Mouse (Mus musculus): ENCODE measurements at regions not wholly inside any gene's neighbourhood (a gene's known extent, or its start where the extent isn't known, plus 50 kb on each side); places are given as distances from the start of the nearest gene placed in this dataset.

DNA sequence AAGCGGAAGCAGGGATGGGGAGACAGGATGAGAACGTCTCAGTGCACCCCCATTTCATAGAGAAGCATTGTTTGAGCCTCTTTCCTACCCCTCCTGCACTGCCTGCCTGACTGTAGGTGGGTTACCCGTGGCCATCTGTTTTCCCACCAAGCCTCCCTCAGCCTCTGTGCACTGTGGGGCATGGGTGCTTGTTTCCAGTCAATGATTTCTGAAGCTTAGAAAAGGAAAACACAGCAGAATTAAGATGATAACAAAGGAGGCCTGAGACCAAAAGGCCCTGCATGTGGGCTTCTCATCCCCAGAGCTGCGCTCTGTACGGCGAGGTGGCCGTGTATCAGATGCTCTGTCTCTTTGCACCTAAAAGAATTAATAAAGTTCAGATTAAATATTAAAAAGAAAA lies 92.9 kb upstream of the Pabpc6 start:
- DNase-seq = no peak

DNA sequence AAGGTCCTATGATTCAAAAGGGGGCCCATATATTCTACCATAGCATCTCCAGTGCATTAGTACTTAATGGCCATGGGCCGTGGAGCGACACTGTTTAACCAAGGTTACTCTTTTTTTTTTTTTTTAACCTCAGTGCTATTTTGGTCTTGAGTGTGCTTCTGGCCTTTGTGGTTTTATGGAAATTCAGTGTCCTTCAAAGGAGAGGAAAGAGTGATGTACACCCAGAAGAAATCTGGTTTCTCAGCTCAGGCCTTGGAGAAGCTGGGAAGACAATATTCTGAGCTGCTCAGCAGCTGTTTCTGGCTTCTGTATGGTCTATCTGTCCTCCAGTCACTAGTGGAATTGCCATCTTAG lies 91.2 kb upstream of the Pabpc6 start:
- no peak for DNase-seq

- peak; percentile 27 for DNase-seq
Observed at GRCm38 (mm10) chr17:9760026-9760705, 90.6 kb upstream of the Pabpc6 start.

DNA sequence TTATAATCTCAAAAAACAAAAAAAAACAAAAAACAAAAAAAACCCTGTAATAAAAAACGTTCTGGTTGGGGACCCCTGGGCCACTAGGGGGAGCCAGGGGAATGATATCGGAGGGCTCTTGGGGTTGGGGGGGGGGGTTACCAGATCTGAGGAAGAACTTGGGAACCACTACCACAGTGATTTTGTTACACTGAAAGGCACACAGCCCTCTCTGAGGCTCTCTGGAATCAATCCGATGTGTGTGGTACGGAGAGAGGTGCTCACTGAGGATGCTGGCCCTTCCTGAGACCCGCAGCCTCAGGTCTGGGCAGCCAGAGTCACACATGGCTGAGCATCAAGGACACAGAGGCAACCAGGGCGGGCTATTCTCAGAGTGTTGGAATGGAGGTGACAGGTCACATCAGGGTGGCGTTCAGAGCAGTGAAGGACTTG lies 89.9 kb upstream of the Pabpc6 start:
- peak; percentile 72 for DNase-seq

- DNase-seq = no peak
Observed at GRCm38 (mm10) chr17:9757725-9758251, 88.3 kb upstream of the Pabpc6 start.

DNA sequence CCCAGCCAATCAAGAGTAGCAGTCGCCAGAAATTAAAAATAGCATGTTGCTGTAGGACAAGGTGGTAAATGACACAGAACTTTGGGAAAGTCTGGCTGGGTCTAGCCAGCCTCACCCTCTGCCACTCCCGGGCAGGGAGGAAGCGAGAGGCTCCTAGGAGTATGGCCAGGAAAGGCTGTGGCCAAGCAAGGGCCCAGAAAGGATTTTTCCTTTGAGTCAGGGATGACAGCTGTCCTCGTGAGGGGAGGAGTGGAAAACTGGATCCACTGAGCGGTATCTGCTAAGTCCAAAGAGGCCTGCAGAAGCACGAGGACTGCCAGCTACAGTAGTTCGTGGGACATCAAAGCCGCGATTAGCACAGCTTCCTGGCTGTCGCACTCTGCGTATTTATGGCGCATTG lies 87.2 kb upstream of the Pabpc6 start:
- DNase-seq = no peak

- DNase-seq = peak; percentile 85
Observed at GRCm38 (mm10) chr17:9756196-9756595, 86.7 kb upstream of the Pabpc6 start.

- DNase-seq = no peak
Observed at GRCm38 (mm10) chr17:9755576-9755975, 86.1 kb upstream of the Pabpc6 start.

DNA sequence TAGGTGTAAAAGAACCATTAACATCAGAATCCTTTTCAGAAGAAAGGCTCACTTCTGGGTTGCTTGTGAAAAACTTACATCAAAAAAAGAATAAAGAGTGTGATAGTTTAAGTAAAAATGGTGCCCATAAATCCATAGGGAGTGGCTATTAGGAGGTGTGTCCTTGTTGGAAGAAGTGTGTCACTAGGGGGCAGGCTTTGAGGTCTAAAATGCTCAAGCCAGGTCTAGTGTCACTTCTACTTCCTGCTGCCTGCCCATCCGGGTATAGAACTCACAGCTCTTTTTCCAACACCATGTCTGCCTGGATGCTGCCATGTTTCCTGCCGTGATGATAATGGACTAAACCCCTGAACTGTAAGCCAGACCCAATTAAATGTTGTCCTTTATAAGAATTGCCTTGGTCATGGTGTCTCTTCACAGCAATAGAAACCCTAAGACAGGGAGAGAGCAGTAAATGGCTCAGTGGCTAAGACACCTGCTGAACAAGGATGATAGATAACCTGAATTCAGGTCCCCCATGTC lies 85.4 kb upstream of the Pabpc6 start:
- DNase-seq = no peak

DNA sequence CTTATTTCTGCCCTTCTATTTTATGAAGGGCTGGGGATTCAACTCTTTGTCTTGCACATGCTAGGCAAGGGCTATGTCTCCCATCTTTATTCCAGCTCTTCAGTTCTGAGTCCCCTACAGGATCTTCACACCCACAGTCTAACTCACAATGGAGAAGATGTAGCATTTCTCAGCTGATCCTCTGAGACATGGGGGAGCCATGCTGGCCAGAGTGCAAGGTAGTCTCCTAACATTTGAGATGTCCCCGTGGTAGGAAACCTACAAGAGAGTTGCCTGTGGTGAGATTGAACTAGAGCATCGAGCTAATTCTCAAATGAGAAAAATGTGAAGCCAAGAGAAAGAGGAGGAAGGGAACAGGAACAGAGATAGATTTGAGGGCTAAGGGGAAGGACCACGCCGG lies 83.3 kb upstream of the Pabpc6 start:
- no peak for DNase-seq

GRCm38 (mm10) chr17:9751348-9752170 lies 82.0 kb upstream of the Pabpc6 start:
- DNase-seq = no peak

- DNase-seq = no peak
Observed at GRCm38 (mm10) chr17:9750046-9750445, 80.5 kb upstream of the Pabpc6 start.

DNA sequence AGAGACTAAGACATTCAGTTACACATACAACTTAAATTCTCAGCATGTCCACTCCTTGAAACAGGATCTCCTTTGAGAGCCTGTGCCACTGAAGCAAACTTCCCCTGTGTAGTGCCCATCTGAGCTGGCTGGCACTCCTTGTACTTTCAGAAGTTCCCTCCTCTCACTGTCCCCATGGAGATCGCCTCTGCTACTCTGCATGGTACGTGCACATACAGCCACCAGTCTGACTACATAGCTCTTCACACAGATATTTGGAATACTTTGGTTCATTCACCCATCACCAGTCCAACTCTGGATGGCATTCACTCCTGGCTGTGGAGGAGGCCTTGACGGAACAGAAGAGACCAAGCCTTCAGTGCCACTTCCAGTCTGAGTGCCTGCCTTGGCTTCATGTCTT lies 79.8 kb upstream of the Pabpc6 start:
- DNase-seq = no peak

DNA sequence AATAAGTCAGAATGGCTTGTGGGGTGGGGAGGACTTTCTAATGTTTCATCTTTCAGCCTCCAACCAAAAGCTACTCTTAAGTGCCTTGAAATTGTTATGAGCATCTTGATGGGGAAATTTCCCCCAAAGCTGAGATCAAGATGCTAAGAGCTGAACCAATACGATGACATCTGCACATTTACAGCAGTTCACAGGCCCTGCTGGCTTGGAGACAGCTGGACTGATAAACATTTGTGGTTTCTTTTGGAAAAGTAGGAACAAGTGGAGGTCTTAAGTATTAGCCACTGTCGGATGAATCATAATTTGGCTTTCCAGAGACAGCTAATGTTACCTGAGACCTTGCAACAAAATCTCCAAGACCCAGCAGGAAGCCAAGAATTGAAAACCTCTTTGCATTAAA lies 78.4 kb upstream of the Pabpc6 start:
- DNase-seq = no peak

DNA sequence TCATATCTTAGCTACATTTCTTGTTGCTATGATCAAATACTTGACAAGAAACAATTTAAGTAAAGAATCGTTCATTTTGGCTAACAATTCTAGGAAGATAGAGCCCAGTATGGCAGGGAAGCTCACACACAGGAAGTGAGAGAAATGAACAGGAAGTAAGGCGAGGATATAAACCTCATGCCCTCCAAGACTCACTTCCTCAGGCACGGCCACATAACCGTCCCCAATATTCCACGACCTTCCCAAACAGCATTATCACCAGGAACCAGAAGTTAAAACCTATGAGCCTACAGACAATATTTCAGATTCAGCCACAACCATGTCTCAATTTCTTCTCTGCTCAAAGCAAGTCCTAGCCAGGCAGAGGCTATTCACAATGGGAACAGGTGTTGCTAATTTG lies 73.8 kb upstream of the Pabpc6 start:
- DNase-seq = no peak

DNA sequence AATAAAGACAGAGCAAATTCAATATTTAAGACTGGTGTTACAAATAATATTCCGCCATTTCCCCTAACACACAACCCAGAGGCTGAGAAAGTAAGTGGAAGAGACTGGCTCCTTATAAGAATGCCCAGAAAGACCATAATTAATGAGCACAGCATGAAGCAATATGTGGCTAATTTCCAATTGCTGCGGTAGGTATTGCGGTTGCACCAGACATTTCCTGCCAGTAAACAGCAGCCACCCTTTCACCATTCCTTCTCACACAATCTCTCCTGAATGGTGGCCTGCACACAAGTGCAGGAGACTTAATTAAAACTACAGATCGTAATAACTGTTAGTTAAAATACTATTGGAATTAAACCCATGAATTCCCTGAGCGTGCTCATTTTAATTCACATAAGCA lies 71.8 kb upstream of the Pabpc6 start:
- DNase-seq = no peak

- DNase-seq = no peak
Observed at GRCm38 (mm10) chr17:9729020-9729419, 59.5 kb upstream of the Pabpc6 start.

DNA sequence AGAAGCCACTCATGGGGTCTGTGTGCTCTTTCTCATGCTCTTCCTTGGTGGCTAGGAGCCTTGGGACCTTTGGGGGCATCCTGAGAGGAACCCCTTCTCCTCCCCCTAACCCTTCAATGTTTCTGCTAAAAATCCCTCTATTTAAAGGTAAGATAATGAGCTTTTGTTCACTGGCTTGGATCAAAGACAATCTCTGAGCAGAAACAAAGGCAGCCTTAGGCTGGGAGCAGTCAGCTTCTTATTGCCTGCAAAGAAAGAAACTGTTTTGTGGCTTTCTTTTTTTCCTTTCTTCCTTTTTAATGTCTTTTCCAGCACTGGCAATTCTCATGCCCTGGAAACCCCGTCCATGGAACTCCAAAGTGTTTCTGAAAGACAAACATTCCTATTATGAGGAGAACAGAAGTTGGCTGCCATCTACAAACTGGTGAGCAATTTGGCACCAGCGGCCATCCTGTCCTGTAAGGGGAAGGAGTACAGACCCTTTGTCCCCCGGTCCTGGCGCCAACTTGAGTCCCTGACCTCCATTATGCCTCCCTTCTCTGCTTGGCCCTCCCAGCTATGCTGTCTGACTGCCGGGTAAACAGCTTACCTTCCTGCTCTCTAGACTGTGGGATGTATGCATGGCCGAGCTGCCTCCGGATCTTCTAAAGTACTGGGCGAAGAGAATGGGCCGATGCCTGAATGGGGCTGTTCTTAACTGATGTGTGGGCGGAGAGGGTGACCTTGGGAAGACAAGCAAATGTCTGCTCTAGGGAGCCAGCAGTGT lies 56.4 kb upstream of the Pabpc6 start:
- DNase-seq = no peak

GRCm38 (mm10) chr17:9723484-9723883 lies 54.0 kb upstream of the Pabpc6 start:
- DNase-seq = peak; percentile 65

DNA sequence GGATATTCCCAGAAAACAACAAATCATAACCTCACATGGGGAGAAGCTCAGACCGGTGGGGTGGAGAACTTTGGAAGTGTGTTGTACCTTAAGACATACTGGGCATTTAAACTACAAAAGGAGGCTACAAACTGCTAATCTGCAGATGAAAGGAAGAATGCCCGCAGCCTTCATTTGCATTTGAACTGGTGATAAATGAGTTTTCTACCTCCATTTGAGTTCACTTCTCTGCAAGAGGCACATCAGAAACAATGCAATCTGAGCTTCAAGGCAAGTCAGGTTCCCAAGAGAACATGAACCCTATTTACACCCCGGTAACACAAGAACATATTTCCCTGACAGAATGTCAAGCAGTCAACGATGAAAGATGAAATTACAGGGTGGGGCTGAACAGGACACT lies 53.2 kb upstream of the Pabpc6 start:
- no peak for DNase-seq
